In the genomic region with DNA sequence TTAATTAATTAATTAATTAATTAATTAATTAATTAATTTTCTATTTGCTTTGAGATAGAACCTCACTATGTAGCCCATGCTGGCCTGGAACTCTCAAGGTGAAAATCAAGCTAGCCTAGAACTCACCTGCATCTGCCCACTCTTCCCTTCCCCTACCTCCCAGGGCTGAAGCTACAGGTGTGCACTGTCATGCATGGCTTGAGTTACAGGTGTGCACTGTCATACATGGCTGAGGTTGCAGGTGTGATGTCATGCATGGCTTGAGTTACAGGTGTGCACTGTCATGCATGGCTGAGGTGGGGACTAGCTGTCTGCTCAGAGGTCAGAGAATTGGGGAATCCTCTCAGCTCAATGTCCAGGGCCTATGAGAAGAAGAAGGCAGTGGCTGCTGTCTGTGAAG, we compare ENCODE assay signal across 37 mouse cellular contexts. TPM values are rescaled to one million over a fixed set of nuclear protein-coding genes. Genes with fewer than 3 reads are reported as not detected.
"Had no signal": no experiment of that assay in that cellular context is flagged by ENCODE, and none has a peak within 500 bp of the region (broad histone marks: within the 10 kb centered on the region; RNA-seq: fewer than 3 reads in every experiment).

No protein-coding gene starts in this region.

RNA-seq across cellular contexts. Expression of a gene that starts 29.0 kb away (rescaled TPM):
- total RNA-seq: left cerebral cortex, adult 8-10 months; left cerebral cortex, postnatal 10 days; left cerebral cortex, postnatal 14 days; left cerebral cortex, postnatal 25 days; left cerebral cortex, postnatal 36 days; left cerebral cortex, postnatal 4 days; liver, adult 2 months; megakaryocyte, adult 5-6 weeks; megakaryocyte-erythroid progenitor cell, adult 5-6 weeks; midbrain, postnatal 0 days; monocyte, adult 5-6 weeks had no signal
- polyA plus RNA-seq: limb, embryonic 10.5 days; limb, embryonic 11.5 days; limb, embryonic 12.5 days; limb, embryonic 13.5 days; limb, embryonic 14.5 days; limb, embryonic 15.5 days; liver, adult 2 months; liver, embryonic 11.5 days; liver, embryonic 12.5 days; liver, embryonic 13.5 days; liver, embryonic 15.5 days; liver, embryonic 16.5 days; liver, postnatal 0 days; lung, adult 2 months; lung, embryonic 14.5 days; lung, embryonic 15.5 days; lung, embryonic 16.5 days; lung, postnatal 0 days; macrophage; midbrain, embryonic 10.5 days; midbrain, embryonic 11.5 days; midbrain, embryonic 12.5 days; midbrain, embryonic 13.5 days; midbrain, embryonic 14.5 days; midbrain, embryonic 15.5 days; midbrain, embryonic 16.5 days; midbrain, postnatal 0 days; myocyte had no signal

RNA-seq across cellular contexts. Expression of a gene that starts 52.2 kb away (rescaled TPM):
- polyA plus RNA-seq: myocyte had no signal
